Mouse (Mus musculus) MEL-GATA-1-ER (cell line): ENCODE results near the gene Gpr87.
A peak's percentile ranks its signal among the peaks of the same experiment; 100 is the strongest.

Source experiments
- DNase-seq: peaks from one replicate; pipeline ENCODE4 v3.0.0-alpha.2; 2012; ENCODE audit warnings: low read depth; ENCODE audit errors: extremely low read depth

Gene Gpr87

DNA sequence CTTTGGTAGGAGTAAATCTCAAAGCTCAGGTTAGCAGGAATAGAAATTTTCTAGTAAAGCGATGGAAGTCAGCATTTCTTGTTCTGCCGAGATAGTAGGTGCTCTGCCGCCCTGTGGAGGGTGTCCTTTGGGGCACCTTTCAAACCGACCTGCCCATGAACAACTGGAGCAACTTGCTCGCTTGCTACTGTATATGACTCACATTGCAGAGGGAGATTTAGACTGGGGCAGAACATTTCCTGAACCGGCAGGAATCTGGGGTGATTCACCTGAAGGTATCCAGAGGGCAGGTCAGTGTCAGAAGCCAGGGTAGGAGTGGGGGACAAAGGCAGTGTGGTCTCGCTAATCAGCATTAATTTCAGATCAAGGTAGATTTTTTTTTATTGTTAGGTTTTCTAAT, at the start of gene Gpr87:
Gene Gpr87, minus strand, starts transcription at position 167 of the 400 bp plus-strand sequence.
- DNase-seq = no peak

DNA sequence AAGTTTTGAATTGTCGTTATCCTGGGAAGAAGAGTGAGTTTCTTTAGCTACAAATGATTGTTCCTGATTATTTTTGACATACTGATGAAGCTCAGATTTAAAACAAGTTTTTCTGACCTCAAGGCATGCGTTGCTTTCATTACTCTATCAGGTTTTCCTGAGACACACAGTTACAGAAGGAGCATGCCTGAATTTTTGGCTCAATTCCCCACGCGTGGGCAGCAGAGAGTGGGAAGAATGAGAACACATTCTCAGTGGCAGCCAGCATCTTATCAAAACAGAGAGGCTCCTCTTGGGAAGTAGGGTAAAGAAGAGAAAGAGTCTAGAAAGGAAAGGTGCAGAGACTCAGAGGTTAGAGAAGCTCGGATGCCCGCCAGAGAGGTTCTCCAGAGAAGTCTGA, 48.5 kb upstream of the Gpr87 start:
- DNase-seq = no peak

DNA sequence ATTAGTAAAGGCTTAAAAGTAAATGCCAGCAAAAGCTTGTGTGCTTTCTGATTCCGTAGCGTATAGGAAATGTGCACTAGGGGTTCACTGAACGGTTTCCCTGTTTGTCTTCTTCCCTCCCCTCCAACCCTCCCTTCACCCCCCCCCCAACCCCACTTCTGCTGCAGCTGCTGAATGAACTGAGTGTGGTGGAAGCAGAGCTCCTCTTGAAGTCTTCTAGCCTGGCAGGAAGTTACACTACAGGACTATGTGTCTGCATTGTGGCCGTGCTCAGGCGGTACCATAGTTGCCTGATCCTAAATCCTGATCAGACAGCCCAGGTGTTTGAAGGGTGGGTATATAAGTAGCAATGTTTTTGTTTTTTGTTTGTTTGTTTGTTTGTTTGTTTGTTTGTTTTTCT, 40.0 kb upstream of the Gpr87 start:
- no peak for DNase-seq

DNA sequence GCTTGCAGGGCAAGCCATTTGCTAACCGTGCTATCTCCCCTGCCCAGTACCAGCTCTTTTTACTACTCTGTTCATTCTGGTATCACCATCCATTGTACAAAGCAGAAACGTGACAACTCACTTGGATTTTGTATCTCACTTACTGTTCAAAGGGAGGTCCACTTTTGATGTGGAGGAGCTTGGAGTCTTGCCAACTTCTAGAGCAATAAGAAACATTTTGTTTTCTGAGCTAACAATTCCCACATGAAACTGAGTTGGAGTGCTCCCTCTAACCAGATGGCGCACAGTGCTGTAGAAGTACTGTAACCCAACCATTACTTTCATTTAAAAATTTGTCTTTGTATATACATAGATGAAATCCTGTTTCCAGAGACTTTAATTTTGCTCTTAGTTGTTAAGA, 36.0 kb upstream of the Gpr87 start:
- no peak for DNase-seq

DNA sequence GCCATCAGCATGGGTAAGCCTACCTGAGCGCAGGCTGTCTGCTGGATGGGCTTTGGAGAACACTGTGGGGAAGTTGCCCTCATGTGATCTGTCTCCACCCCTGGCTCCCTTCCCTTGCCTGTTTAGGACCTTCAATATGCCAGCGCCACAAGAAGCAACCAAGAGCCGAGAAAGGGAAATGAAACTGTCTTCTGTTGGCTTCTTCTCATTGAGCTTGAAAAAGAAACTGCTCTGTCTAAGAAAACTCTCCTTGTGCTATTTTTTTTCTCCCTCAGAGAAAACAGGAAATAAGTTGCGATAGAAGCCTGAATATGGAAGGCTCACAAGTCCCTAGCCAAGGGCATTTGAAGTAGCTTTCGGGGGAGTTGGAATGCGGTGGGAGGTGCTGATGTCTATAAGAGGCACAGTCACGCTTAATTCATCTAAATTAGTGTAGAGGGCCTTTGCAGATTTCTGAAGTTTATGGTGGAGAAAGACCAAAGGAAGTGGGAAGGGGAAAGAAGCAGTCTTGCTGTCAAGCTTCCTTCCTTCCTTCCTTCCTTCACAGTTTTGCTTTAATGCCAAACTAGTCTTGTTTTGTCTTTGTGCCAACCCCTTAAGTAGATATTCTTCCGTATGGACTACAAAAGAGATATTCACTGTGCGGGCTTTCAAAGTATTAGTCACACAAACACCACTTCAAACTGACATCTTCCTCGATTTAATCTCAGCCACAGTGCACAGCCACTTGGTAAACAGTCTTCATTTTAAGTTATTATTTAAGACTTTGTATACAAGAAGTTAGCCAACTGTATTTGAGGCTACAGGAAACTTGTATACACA, 34.0 kb upstream of the Gpr87 start:
- no peak for DNase-seq

DNA sequence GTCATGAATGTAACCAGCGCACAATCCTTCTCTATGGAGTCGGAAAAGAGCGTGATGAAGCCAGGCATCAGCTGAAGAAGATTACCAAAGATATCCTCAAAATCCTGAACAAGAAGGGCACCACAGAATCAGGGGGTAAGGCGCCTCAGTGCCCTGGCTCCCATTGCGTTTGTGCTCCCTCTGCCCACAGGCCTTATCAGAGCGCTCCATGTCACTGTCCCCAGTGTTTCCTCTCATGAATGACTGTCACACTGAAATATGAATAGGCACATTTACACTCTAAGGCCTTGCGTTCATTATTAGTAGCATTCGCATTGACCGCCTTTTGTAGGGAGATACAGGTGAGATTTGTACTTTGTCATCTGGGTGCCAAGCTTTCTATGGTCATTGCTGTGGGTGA, 32.8 kb upstream of the Gpr87 start:
- no peak for DNase-seq

DNA sequence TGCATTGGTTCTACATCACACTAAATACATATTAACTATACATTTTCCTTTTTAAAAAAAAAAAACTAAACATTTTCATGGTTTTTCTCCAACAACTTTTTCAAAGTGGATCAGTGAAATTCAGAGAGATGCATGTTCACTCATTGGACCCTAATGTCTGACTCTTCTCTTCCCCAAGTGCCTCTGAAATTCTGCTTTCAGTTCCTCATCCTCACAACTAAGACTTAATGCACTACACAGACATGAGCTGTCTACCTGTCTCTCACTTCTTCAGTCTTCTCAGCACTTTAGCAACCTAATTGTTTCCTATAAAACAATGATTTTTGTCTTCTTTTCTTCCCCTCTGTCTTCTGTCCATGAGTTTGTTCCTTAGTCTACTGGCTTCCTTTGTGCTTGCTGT, 30.5 kb upstream of the Gpr87 start:
- no peak for DNase-seq

DNA sequence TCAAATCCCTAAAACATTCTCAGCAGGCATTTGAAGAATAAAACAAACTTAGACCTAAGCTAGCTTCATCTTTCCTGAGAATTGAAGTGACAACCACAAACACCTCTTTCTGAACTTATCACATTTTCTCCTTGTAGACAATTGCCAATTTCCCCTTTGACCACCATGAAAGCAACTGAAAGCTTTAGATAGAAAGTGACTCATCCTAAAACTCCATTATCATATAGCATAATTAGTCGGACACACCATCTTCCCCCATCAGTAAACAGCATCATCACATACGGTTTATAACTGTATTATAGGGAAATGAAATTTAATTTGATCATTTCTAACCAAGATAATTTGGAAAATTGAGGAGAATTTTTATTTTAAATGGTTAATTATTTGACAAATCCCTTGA, 27.4 kb upstream of the Gpr87 start:
- DNase-seq = peak; percentile 6

DNA sequence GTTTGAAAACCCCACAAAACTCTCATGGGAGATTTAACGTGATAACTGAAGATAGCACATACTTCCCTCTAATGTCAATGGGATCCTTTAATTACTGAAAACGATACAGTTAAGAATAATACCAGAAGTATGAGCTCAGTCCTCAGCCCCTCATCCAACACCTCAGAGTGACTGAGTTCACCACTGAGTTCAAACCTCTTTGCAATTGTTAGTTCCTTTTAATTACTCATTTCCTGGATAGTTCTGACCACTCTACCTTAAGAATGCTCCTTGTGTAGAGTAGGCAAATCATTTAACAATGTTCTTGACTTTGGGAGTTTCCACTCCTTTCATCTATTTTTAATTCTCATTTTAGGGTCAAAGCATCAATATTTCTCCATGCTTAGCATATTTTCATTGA, 24.4 kb upstream of the Gpr87 start:
- DNase-seq = no peak

DNA sequence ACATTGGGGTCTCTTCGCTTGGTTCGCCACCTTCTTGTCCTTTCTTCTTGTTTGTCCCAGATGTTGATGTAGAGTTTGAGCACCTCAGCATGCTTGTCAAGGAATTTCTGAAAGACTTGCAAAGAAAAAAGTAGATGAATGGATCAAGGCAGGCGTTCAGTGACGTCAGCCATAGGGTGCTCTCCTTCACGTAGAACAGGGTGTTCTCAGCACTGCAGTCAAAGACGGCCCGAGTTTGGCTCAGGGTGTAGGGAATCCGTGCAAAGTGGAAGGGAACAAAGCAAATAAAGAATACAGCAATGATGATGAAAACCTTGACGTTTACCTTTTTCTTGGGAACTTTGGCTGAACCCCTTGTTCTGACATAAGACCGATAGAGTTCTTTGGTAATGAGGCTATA, 22.3 kb upstream of the Gpr87 start:
- DNase-seq = no peak

DNA sequence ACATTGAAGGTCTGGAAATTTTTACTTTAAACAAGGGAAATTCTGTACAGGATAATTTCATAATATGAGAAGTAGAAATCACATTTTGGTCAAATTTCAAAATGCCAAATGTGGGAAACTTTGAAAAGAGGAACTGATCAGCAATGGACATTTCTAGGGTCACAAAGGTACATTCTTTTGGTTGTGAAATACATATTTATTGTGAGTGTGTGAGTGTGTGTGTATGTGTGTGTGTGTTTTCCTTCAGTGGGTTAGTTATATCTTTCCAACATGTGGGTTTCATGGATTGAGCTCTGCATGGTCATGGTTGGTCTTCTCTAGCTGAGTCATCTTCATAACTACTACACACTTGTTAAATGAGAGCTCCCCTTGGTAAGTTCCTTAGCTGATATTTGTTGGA, 17.5 kb upstream of the Gpr87 start:
- DNase-seq = no peak

DNA sequence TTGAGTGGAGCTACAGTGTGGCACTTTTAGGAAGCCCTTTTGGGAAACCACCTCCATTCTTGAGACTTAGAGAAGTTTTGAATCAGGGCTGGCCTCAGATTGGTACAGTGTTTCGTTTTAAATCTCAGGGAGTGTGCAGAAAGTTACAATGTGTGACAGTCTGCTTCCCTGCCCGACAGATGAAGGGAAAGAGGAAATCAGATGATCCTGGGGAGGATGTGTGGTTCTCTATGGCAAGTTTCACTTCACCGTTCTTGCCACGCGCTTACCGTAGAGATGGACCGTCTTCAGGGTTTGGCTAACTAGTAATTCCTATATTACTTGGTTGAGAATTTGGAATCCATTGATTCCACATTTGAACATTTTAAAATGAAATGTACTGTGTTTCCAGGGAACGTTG, 16.9 kb upstream of the Gpr87 start:
- no peak for DNase-seq

DNA sequence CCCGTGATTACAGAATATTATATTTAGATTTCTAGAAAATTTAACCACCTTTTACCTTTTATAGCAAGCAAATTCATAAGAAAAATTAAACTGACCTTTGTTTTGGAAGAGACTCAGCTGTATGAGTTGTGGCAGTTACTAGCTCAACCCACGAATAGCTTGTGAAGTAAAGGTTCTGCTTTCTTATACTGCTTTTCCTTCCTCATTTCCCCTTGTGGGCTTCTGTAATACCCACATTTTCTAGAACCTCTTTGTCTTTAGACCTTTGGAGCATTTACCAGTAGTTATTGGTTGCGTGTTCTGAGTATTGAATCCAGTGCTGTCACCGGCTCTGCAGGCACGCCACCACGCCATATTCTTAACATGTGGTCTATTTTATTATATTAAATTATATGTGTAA, 15.8 kb upstream of the Gpr87 start, which contains the start of gene P2ry13:
Gene P2ry13, minus strand, starts transcription at position 156 of the 400 bp plus-strand sequence.
- peak; percentile 14 for DNase-seq

DNA sequence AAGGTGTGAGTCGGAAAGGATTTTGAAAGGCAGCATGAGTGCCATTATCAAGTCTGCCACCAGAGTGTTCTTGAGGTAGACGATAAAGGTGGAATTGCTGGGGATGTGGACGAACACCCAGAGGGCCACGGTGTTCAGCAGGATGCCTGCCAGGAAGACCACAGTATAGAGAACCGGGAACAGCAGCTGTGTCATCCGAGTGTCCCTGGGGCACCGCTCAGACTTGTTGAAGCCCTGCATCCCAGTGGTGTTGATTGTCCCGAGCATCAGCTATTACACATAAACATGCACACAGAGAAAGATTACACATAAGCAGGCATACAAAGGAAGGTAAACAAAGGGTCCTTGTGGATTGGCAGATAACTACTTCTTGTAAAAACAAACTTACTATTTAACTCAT, 15.2 kb upstream of the Gpr87 start:
- DNase-seq = no peak

DNA sequence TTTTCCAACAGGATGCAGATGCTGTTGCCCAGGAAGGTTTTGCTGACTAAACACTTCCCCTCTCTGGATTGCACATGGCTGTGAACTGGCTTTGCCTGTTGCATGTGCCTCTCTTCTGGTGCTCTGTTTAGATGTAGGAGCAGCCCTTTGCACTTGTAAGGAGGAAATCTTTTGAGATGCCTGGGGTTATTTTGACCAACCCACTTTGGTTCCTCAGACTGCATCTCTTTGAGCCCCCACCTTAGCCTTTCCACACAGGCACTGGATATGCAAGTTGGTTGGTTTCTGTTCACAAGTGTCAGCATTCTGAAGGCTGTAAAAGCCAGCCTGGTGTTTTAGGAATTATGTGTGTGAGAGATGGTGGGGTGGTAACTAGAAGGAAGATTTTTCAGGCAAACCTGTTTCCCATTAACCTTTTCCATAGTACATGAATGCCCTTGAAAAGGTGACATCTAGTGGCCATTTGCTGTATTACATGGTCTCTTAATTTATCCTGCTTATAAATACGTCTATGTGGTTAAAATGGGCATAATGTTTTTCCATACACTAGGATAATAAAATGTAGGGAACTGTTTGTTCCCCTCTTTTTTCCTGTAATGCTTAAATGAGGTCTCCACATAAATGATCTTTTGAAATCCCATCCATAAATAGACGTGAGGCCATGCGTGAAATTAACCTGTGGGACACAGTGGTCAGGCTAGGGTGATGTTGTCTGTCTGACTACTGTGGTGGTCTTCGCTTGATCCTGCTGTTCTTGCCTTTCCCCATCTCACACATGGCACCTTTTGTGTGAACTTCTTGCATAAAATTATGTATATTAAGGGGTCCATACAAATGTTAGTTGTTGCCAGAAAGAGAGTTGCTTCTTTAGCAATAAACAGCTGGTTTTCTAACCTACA, 14.0 kb upstream of the Gpr87 start:
- peak; percentile 60 for DNase-seq

DNA sequence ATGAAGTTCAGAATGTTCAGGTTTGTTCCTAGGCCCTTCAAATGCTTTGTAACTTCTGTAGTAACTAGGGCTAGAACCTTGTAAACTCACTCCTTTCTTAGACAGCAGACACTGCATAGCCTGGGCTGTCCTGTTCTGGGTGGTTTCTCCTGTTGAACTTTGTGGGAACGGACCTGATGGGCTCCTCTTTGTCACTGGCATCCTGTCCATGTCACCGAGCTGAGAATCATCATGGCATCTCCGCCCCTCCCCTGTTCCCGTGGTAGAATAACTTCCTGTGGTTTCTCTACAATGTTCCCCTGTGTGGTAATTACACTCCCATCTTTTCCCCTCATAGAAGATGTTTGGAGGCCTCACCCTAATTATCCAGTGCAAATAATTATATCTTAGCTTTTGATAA, 11.0 kb upstream of the Gpr87 start:
- DNase-seq = no peak

DNA sequence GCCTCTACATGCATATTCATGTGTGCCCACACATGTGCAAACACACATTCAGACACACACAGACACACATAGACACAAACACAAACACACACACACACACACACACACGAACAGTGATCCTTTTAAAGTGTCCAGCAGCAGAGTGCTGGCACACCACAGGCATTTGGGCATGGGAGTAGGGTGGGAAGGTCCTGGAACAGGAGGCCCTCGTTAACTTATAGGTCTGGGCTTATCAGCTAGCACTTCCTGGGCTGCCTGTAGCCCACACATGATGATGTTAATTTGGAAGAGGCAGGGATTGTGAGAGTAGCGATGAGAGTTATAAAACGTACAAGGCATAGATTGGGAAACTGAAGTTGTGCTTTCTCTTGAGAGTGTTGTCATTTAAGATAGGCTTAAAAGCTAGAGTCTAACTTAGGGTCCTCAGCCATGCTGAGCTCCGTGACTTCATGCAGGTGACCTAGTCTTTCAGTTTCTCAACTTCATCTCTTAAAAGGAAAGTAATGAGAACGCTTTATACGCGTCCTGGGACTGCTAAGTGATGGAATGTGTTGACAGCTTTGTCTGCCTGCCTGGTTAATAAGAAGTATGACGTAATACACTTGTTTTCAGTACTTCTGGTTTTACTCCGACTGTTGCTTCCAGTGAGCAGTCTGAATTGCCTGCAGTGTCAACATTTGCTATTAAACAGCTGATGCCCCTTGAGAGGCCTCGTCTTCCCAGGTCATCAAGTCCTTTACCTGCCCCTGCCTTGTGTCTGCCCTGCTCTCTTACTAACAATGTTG, 10.0 kb upstream of the Gpr87 start:
- no peak for DNase-seq

DNA sequence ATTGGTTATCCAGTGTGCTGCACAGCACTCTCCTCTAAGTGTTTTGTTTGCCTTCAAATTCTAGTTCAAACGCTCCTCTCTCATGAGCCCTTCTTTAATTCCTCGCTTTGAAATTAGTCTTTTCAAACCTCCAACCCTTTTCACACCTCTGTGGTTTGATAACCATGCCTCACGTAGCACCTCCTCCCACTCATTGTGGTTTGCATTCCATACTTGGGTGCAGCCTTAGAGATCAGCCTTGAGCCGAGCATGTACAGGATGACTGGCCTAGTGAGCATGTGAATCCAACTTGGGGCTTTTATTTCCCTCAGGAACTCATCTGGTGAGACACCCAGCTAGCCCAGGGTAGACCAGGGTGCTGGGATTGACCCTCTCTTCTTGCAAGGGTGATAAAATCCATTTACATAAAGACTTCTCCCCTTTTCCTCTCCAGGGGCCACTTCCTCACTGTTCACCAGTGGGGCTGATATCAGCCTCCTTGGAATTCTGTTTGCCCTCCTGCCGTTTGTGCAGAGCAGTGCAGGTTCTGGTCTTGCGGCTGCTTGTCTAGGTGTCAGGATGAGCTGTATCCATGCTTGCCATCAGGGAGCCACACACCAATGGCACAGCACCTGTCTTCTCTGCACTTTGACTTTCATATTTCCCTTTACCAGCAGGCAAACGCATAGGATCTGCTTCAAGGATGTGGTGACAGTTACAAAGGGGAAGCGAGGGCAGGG, 9.1 kb upstream of the Gpr87 start:
- no peak for DNase-seq

DNA sequence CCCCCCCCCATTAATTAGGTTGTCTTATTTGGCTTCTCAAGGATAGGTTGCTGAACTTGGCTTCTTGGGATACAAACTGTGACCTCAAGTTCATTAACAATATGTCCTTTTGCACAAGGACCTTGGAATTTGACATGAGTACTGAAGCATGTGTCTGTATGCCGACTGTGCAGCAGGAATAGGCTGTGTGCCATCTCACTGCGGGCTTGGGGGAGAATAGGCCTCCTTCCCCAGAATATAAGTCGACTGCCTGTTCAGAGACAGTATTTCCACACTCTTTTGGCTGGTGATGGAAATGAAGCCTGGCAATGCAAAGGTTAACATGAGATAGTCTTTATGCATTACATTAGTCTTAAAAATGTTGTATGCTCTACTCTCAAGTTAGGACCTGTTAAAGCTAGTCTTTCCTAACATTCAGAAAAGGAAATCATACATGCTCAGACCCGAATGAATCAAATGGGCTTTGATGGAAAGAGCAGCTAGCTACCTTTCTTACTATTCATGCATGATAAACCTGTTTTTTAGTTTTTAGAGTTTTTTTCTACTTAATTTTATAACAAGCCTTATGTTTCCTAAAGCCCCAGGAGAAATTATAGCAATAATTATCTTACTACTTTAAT, 2.5 kb upstream of the Gpr87 start:
- DNase-seq = no peak

DNA sequence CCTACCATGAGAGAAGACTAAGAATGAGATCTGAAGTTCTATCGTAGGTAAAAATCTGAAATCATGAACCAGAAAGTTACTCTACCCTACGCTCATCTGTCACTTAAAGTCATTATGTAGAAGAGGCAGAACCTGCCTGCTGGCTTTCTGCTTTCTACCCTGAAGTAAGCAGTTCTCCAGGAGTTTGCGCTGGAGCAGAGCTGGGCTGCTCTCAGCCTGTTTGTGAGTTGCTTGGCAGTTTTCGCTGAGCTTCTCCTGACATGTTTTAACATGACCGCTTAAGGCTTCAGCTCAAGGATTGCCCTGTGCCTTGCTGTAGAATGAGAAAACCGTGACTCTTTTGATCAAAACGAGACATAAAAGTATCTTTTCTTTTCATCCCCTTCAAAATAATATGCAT, 805 bp downstream of the Gpr87 start:
- no peak for DNase-seq

DNA sequence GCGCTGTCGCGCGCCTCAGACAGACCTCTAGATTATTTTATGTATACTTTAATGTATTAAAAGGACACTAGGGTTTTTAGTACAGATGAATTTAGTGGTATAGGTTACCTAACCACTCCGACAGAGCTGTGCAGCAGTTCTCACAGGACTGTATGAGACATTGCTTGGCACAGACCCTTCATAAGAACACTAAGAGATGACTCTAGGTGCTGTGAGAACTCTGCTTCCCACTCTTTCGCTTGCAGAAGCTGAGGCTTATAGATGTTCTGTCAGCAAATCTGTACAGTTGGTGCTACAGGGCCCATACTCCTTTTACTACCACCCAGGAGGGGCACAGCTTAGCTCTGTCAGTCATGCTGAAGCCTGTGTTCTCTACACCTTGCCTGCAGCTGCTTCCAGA, 3.2 kb downstream of the Gpr87 start:
- no peak for DNase-seq
